Comparison of ENCODE assay signal across 9 mouse cellular contexts in the genomic region with DNA sequence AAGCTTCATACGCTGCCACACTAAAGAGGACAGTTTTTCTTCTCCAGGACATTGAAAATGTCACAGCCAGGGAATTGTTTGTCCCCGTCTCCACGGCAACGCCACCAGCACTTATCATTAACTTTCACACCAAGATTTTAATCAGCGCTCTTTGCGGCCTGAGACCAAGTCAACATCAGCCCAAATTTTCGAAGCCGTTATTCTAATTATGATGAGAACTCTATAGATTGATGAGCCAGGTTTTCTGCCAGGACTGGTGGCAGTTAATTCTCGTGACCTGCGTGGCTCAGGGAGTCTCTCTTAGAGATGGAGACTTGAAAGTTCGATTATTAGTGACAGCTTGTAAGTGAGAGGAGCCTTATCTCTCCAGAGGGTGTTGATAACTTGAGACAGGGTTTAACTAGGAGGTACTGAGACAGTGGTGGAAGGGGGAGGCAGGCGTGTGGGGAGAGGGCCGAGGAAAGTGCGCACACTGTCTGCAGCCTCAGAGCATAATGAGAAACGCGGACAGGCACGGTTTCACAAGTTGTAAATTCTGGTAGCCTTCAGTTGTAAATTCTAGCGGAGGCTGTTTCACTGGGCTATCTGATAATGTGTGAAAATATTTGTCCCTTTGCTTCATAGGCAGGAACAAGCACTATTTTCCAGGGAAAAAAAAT.
DNase-seq lines count a peak whose midpoint lies in the region; ATAC-seq lines count a peak whose summit lies in the region.
"Had no signal": no experiment of that assay in that cellular context is flagged by ENCODE, and none has a peak within 500 bp of the region (broad histone marks: within the 10 kb centered on the region; RNA-seq: fewer than 3 reads in every experiment).

No protein-coding gene starts in this region.

- H3K36me3 ChIP-seq in kidney, embryonic 14.5 days (ENCODE audit: control insufficient read depth, insufficient read depth, low read length): no peaks in the 10 kb centered on the region
- H3K36me3 ChIP-seq in forebrain, embryonic 12.5 days (replicated peaks): no peaks in the 10 kb centered on the region
- H3K36me3 ChIP-seq in neural tube, embryonic 15.5 days: no peaks in the 10 kb centered on the region

- H3K4me3 ChIP-seq in kidney, embryonic 14.5 days (ENCODE audit: low read length): no peak overlapping the region
- H3K4me3 ChIP-seq in forebrain, embryonic 12.5 days (replicated peaks): no peak overlapping the region
- H3K4me3 ChIP-seq in neural tube, embryonic 15.5 days (replicated peaks): no peak overlapping the region

- no peak overlapping the region for H3K27ac ChIP-seq in kidney, embryonic 14.5 days (ENCODE audit: low read depth, low read length)
- no peak overlapping the region for H3K27ac ChIP-seq in forebrain, embryonic 12.5 days
- no peak overlapping the region for H3K27ac ChIP-seq in neural tube, embryonic 15.5 days (replicated peaks)

- peaks cover 3% of the 10 kb centered on the region; the same call in 1 of the 2 replicates for H3K27me3 ChIP-seq in kidney, embryonic 14.5 days (ENCODE audit: control insufficient read depth, insufficient read depth, low read length)
- peaks cover 67% of the 10 kb centered on the region for H3K27me3 ChIP-seq in forebrain, embryonic 12.5 days
- 0 out of 2 replicates have a peak, but pooled peaks cover 4% of the 10 kb centered on the region for H3K27me3 ChIP-seq in neural tube, embryonic 15.5 days (replicated peaks)

- H3K9ac ChIP-seq in kidney, embryonic 14.5 days (ENCODE audit: low read depth, low read length): no peak overlapping the region
- no peak overlapping the region for H3K9ac ChIP-seq in forebrain, embryonic 12.5 days
- no peak overlapping the region for H3K9ac ChIP-seq in neural tube, embryonic 15.5 days (replicated peaks)

- WGBS in kidney, embryonic 14.5 days: 14% methylated on average over 18 of the region's 18 CpGs
- WGBS in forebrain, embryonic 12.5 days: 22% methylated on average over 18 of the region's 18 CpGs
- WGBS in neural tube, embryonic 15.5 days: 11% methylated on average over 18 of the region's 18 CpGs

- H3K9me3 ChIP-seq in kidney, embryonic 14.5 days (ENCODE audit: control insufficient read depth, low read length): no peaks in the 10 kb centered on the region
- no peaks in the 10 kb centered on the region for H3K9me3 ChIP-seq in forebrain, embryonic 12.5 days
- H3K9me3 ChIP-seq in neural tube, embryonic 15.5 days (replicated peaks): no peaks in the 10 kb centered on the region

- H3K4me2 ChIP-seq in kidney, embryonic 14.5 days (replicated peaks; ENCODE audit: low read depth, low read length): peak overlapping the region; percentile 21; the same call in 1 of the 2 replicates
- H3K4me2 ChIP-seq in forebrain, embryonic 12.5 days: peak overlapping the region; percentile 36
- H3K4me2 ChIP-seq in neural tube, embryonic 15.5 days: peak overlapping the region; percentile 7; the same call in 1 of the 2 replicates

- 0 out of 2 replicates have a peak, but pooled peaks have one; percentile 48 for ATAC-seq in kidney, embryonic 14.5 days (ENCODE audit: low FRiP score, low TSS enrichment)
- ATAC-seq in forebrain, embryonic 12.5 days (ENCODE audit: low FRiP score): peak; percentile 60
- ATAC-seq in neural tube, embryonic 15.5 days (ENCODE audit: low FRiP score): peak; percentile 69; the same call in 1 of the 2 replicates

- DNase-seq in kidney, adult 11 months: no peak
- peak; percentile 14 to 48 for DNase-seq in kidney, postnatal 25 days
- no peak for DNase-seq in adrenal gland, postnatal 4 days (ENCODE audit: low spot score in 2 of 2)
- no peak for DNase-seq in natural killer cell, adult 2 months (ENCODE audit: low spot score in 2 of 2)
- DNase-seq in testis, postnatal 14 days (ENCODE audit: low spot score): no peak
- DNase-seq: spleen, adult 18-20 months had no signal

- H3K4me1 ChIP-seq in kidney, embryonic 14.5 days (ENCODE audit: control insufficient read depth, insufficient read depth, low read length): 0 out of 2 replicates have a peak, but pooled peaks cover 12% of the 10 kb centered on the region
- peaks cover 31% of the 10 kb centered on the region for H3K4me1 ChIP-seq in forebrain, embryonic 12.5 days
- H3K4me1 ChIP-seq in neural tube, embryonic 15.5 days: peaks cover 31% of the 10 kb centered on the region

Comparison
In these comparisons a context has a peak if more than half of its experiments do, and no peak if none do; other contexts are left out.
1. DNase-seq: peak in kidney, postnatal 25 days (2 of 2); none in kidney, adult 11 months (single experiment), adrenal gland, postnatal 4 days (0 of 2), natural killer cell, adult 2 months (0 of 2) and testis, postnatal 14 days (single experiment).
2. Peak in every context shown above with its lines, with median percentiles within 50 percentile points of each other: ATAC-seq and H3K4me2 ChIP-seq.